Mouse (Mus musculus) liver, embryonic 13.5 days (tissue): Measurements from ENCODE around the gene Fbxl17. TPM values are rescaled to one million over a fixed set of nuclear protein-coding genes. Genes with fewer than 3 reads are reported as not detected.

Experiments
- ATAC-seq: fragments of 200-750 bp; cut with Nextera tagmentation; 2 replicates; pipeline ENCODE4 v1.8.0; 2017; ENCODE audit warnings: low read depth, mild to moderate bottlenecking, moderate number of reproducible peaks, moderate library complexity
- DNase-seq: peaks from one replicate; pipeline ENCODE4 v3.0.0; 2022
- H3K27ac ChIP-seq: fragments of 300-500 bp; sonication (generic); 2 replicates; pipeline ENCODE4 v1.5.1; 2015; ENCODE audit warnings: moderate library complexity, mild to moderate bottlenecking, inconsistent platforms
- H3K27me3 ChIP-seq: fragments of 300-500 bp; sonication (generic); 2 replicates; pipeline ENCODE4 v1.6.1; 2015; ENCODE audit warnings: mild to moderate bottlenecking, inconsistent platforms
- H3K36me3 ChIP-seq: fragments of 300-500 bp; sonication (generic); 2 replicates; pipeline ENCODE4 v1.6.1; 2015; ENCODE audit warnings: mild to moderate bottlenecking, inconsistent platforms
- H3K4me1 ChIP-seq: fragments of 300-500 bp; sonication (generic); replicated peaks from 2 replicates; pipeline ENCODE4 v1.6.1; 2015; ENCODE audit warnings: inconsistent platforms
- H3K4me2 ChIP-seq: fragments of 300-500 bp; sonication (generic); 2 replicates; pipeline ENCODE4 v1.6.1; 2015; ENCODE audit warnings: inconsistent platforms, mild to moderate bottlenecking, moderate library complexity
- H3K4me3 ChIP-seq: fragments of 300-500 bp; sonication (generic); replicated peaks from 2 replicates; pipeline ENCODE4 v1.5.1; 2015; ENCODE audit warnings: mild to moderate bottlenecking, inconsistent platforms
- H3K9ac ChIP-seq: fragments of 300-500 bp; sonication (generic); 2 replicates; pipeline ENCODE4 v1.6.1; 2015; ENCODE audit warnings: mild to moderate bottlenecking, inconsistent platforms
- H3K9me3 ChIP-seq: fragments of 300-500 bp; sonication (generic); replicated peaks from 2 replicates; pipeline ENCODE4 v1.6.1; 2016; ENCODE audit warnings: inconsistent platforms
- WGBS: fragments of 180-500 bp; shearing (Covaris S2); methylation state at CpG from one replicate; pipeline ENCODE4 v1.1.7; 2015; ENCODE audit not compliant: insufficient replicate concordance; 5-methylcytosine and 5-hydroxymethylcytosine counted together
- microRNA-seq: library from miRNA; unstranded; fragments of <30 nt; microRNA quantifications from one replicate; pipeline ENCODE4, GENCODE M21; 2016
- polyA plus RNA-seq: library from polyadenylated mRNA; unstranded; fragments of >200 nt; fragmentation: Nextera tagmentation; extraction: Ambion mirVana; gene quantifications from 2 replicates; pipeline ENCODE4 v1.2.1, GENCODE M21; 2015

The Fbxl17 gene
- polyA plus RNA-seq, 1 experiment from 2014 or later, result 1.7 TPM

DNA sequence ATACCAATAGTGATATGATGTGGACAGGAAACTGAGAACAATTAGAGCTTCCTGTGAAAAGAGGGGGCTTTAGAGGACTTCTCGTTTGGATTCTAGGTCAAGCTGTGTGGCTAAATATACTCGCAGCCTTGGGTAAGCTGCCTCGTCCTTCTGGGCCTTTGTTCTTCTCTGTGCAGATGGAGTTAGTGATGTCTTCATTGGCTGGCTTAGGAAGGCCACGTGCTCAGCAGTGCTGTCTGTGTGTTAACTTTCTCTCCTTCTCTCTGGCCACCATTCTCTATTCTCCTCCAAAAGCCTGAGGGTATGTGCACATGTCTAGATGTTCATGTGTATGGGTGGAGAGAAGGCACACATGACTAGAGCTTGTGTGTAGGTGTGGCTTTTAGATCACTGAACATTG, 470.7 kb downstream of the Fbxl17 start:
- DNase-seq (no peak), ATAC-seq (no peak)
- H3K4me3 ChIP-seq, result no peak overlapping the region
- no peaks in the 10 kb centered on the region for H3K9me3 ChIP-seq
- H3K27me3 ChIP-seq, result no peaks in the 10 kb centered on the region
- WGBS, result 29% methylated on average over 4 of the region's 4 CpGs
- H3K36me3 ChIP-seq, result no peaks in the 10 kb centered on the region
- no peaks in the 10 kb centered on the region for H3K4me1 ChIP-seq
- H3K4me2 ChIP-seq, result no peak overlapping the region
- no peak overlapping the region for H3K27ac ChIP-seq
- no peak overlapping the region for H3K9ac ChIP-seq

DNA sequence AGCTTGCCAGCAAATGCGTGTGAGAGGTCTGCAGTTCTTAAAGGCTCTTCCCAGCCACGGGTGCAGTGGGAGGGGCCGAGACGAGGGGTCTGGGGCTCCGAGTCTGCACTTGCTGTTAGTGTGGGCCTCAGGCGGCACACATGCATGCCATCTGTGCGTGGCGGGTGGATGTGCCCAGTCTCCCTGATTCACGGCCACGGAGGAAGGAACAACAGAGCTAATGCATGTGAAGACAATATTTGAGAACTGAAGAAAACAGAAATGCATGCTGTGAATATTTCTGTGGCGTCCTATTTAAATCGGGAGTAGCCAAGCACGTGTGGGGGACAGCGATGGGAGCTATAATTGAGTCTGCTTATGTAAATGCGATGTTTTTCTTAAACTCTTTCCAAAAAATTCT, 474.6 kb downstream of the Fbxl17 start:
- ATAC-seq, result no peak
- Histone ChIP-seq H3K4me3 (no peak overlapping the region), H3K27ac (no peak overlapping the region), H3K9ac (no peak overlapping the region), H3K9me3 (no peaks in the 10 kb centered on the region), H3K27me3 (no peaks in the 10 kb centered on the region), H3K4me1 (no peaks in the 10 kb centered on the region), H3K4me2 (no peak overlapping the region), H3K36me3 (no peaks in the 10 kb centered on the region)
- WGBS, result 69% methylated on average over 15 of the region's 15 CpGs
- no peak for DNase-seq

GRCm38 (mm10) chr17:63017605-63018167, 482.1 kb downstream of the Fbxl17 start:
- Histone ChIP-seq H3K9me3 (no peaks in the 10 kb centered on the region), H3K4me3 (no peak overlapping the region), H3K4me1 (no peaks in the 10 kb centered on the region), H3K9ac (no peak overlapping the region), H3K36me3 (no peaks in the 10 kb centered on the region), H3K27me3 (no peaks in the 10 kb centered on the region), H3K4me2 (no peak overlapping the region), H3K27ac (no peak overlapping the region)
- no peak for ATAC-seq
- 73% methylated on average over 3 of the region's 3 CpGs for WGBS
- DNase-seq, result no peak

DNA sequence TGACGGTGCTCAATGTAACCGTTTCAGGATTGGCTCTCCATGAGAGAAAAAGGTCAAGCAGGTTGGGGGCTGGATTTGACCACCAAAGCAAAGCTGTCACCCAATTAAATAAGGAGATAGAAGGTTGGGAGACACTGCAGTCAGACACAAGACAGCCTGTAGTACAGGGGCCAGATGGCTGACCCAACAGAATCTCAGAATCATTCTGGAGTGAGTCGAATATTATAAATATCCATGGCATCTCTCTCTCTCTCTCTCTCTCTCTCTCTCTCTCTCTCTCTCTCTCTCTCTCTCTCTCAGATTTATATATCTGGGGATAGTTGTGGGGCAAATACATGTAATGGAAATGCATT, 487.3 kb downstream of the Fbxl17 start:
- Histone ChIP-seq H3K9ac (no peak overlapping the region), H3K4me2 (no peak overlapping the region), H3K36me3 (no peaks in the 10 kb centered on the region), H3K9me3 (no peaks in the 10 kb centered on the region), H3K4me1 (no peaks in the 10 kb centered on the region), H3K4me3 (no peak overlapping the region), H3K27me3 (no peaks in the 10 kb centered on the region), H3K27ac (no peak overlapping the region)
- ATAC-seq (no peak), DNase-seq (no peak)
- WGBS, result 29% methylated on average over 3 of the region's 3 CpGs

DNA sequence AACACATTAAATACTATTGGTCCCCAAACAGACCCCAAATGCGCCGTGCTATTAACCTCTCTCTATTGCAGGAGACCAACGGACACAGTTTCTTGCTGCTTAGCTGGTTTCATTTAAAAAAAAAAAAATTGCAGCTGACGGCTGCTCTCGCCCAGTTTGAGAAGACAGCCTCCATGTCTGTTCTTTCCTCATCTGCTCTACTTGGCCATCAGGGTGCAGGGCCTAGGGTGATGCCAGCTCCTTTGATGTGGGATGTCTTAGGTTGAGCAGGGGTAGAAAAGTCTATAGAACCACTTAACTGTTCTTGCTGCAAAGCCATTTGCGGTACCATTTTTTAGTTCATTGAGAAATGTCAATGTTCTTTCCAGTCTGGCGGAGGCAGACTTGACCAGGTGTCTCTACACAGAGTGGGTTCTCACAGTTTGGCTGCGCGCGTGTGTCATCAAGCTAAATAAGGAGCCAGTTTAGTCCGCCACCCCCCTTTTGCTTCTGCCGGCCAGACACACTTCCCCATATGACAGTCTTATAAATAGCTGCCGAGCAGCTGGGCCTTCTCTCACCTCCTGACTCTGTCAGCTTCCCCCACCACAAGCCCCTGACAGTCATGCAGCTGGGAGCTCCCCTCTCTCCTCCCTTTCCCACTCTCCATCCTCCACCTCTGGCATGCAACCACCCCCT, 487.8 kb downstream of the Fbxl17 start:
- peak; percentile 1 for DNase-seq

GRCm38 (mm10) chr17:63010830-63011229, 489.0 kb downstream of the Fbxl17 start:
- no peaks in the 10 kb centered on the region for H3K36me3 ChIP-seq
- no peaks in the 10 kb centered on the region for H3K4me1 ChIP-seq
- DNase-seq (no peak), ATAC-seq (no peak)
- 70% methylated on average over 10 of the region's 10 CpGs for WGBS
- H3K4me2 ChIP-seq, result no peak overlapping the region
- no peaks in the 10 kb centered on the region for H3K27me3 ChIP-seq
- H3K9ac ChIP-seq, result no peak overlapping the region
- no peak overlapping the region for H3K4me3 ChIP-seq
- H3K9me3 ChIP-seq, result no peaks in the 10 kb centered on the region
- no peak overlapping the region for H3K27ac ChIP-seq

More for the DNA sequence above, 487.8 kb downstream of the Fbxl17 start:
- H3K4me3 ChIP-seq, result no peak overlapping the region
- 47% methylated on average over 13 of the region's 13 CpGs for WGBS
- ATAC-seq, result no peak
- H3K4me2 ChIP-seq, result no peak overlapping the region
- no peaks in the 10 kb centered on the region for H3K36me3 ChIP-seq
- no peaks in the 10 kb centered on the region for H3K4me1 ChIP-seq
- H3K9ac ChIP-seq, result no peak overlapping the region
- H3K9me3 ChIP-seq, result no peaks in the 10 kb centered on the region
- H3K27ac ChIP-seq, result no peak overlapping the region
- no peaks in the 10 kb centered on the region for H3K27me3 ChIP-seq

- H3K4me3 ChIP-seq, result no peak overlapping the region
- H3K4me1 ChIP-seq, result no peaks in the 10 kb centered on the region
- ATAC-seq (no peak), DNase-seq (no peak)
- no peak overlapping the region for H3K27ac ChIP-seq
- no peak overlapping the region for H3K4me2 ChIP-seq
- no peaks in the 10 kb centered on the region for H3K27me3 ChIP-seq
- 68% methylated on average over 4 of the region's 4 CpGs for WGBS
- H3K9ac ChIP-seq, result no peak overlapping the region
- no peaks in the 10 kb centered on the region for H3K36me3 ChIP-seq
- H3K9me3 ChIP-seq, result no peaks in the 10 kb centered on the region
These were observed 491.0 kb downstream of the Fbxl17 start for GRCm38 (mm10) chr17:63008788-63009187.

DNA sequence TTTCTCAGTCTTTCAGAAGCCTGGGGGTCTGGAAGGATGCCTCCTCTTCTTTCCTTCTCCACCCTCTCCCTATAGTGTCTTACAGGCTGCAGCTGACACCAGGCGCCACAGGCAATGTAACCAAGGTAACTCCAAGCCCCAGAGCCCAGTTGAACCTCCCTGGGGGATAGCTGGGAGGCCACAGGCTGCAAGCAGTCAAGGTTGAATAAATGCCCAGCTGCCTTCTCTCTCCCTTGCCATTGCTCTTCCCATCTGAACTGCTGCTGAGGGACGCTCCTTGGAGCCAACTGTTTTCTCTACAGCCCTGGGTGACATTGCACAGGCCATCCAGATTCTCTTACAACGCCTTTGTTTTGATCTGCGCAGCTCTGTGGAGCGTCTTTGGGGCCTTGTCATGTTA, 491.5 kb downstream of the Fbxl17 start:
- H3K4me1 ChIP-seq, result no peaks in the 10 kb centered on the region
- no peaks in the 10 kb centered on the region for H3K9me3 ChIP-seq
- H3K4me3 ChIP-seq, result no peak overlapping the region
- no peaks in the 10 kb centered on the region for H3K36me3 ChIP-seq
- H3K9ac ChIP-seq, result no peak overlapping the region
- no peaks in the 10 kb centered on the region for H3K27me3 ChIP-seq
- 59% methylated on average over 5 of the region's 5 CpGs for WGBS
- no peak overlapping the region for H3K27ac ChIP-seq
- no peak for DNase-seq
- no peak overlapping the region for H3K4me2 ChIP-seq
- ATAC-seq, result no peak

- Histone ChIP-seq H3K4me3 (no peak overlapping the region), H3K9me3 (no peaks in the 10 kb centered on the region), H3K27ac (no peak overlapping the region), H3K27me3 (no peaks in the 10 kb centered on the region), H3K4me1 (no peaks in the 10 kb centered on the region), H3K9ac (no peak overlapping the region), H3K4me2 (no peak overlapping the region), H3K36me3 (no peaks in the 10 kb centered on the region)
- WGBS, result 75% methylated on average over 12 of the region's 12 CpGs
- ATAC-seq (no peak), DNase-seq (no peak)
These were observed 491.9 kb downstream of the Fbxl17 start for GRCm38 (mm10) chr17:63007876-63008275.

Small RNAs within 50 kb of the gene (microRNA-seq; reads per million reads assigned to microRNA genes)
- not detected for gene Gm24813
